Mouse (Mus musculus): ENCODE results near the gene Ptov1.

Ptov1 gene

DNA sequence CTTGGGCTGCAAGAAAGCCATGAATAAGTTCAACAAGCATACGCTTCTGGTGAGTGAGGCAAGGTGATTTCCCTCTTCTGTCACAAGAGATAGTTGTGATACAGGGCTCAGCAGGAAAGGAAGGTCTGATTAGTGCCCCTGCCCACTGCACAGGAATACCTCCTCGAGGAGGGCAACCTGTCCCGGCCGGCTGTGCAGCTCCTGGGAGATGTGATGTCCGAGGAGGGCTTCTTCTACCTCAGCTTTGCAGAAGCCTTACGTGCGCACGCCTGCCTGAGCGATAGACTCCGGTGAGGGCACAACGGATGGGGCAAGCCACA, 30.5 kb downstream of the Ptov1 start:
- no peak for DNase-seq

DNA sequence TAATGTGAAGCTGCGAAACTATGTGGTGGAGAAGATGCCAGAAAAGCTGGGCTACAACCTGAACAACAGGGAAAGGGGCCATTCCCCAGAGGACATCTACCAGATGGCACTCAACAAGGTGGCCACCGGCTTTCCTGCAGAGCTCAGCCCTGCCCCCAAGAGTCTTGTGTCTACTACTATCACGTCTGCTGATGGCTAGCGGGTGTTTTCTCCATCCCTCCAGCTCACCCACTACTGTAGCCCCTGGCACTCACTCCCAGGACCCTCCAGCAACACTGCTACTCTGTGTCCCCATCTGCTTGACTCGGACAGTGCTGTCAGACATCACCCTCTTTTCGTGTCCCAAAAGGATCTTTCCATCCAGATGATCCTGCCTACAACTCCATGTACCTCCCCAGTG, 31.5 kb downstream of the Ptov1 start:
- DNase-seq: no peak

DNA sequence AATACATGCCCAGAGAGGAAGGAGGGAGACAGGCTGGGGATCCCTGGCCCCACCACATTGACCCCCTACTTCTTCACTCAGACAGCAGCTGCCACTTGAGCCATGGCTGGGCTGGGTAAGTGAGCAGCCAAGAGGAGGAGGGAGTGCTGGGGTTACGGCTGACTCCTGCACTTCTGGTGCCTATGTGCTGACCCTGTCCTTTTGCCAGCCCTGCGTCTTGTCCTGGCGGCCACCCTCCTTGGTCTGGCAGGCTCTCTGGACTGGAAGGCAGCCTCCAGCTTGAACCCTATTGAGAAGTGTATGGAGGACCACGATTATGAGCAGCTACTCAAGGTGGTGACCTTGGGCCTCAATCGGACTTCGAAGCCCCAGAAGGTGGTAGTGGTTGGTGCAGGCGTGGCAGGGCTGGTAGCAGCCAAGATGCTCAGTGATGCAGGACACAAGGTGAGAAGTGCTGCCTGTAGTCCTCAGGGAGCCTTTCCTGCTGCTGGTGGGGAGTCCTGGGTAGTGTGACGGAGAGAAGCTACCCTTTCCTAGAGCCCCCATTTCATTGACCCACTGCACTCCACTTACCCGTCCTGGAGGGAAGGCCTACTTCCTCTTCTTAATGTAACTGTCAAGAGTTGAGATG, 33.0 kb downstream of the Ptov1 start:
- no peak for DNase-seq

DNA sequence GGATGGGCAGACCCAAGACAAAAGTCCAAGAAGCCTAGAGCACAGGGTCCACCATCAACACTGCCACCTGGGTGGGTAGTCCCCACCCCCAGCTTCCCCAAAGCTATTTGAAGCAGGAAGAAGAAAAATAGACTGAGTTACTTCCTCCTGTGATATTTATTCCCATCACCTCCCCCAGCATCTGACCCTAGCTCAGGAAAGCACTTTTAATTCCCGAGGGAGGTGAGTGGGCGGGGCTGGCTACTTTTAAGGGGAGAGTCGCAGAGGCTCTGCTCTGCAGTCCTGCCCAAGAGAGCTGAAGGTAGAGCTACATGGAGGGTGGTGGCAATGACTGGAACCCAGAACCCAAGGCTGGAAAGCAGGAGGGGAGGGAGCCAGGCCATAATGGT, 33.6 kb downstream of the Ptov1 start:
- DNase-seq: no peak

DNA sequence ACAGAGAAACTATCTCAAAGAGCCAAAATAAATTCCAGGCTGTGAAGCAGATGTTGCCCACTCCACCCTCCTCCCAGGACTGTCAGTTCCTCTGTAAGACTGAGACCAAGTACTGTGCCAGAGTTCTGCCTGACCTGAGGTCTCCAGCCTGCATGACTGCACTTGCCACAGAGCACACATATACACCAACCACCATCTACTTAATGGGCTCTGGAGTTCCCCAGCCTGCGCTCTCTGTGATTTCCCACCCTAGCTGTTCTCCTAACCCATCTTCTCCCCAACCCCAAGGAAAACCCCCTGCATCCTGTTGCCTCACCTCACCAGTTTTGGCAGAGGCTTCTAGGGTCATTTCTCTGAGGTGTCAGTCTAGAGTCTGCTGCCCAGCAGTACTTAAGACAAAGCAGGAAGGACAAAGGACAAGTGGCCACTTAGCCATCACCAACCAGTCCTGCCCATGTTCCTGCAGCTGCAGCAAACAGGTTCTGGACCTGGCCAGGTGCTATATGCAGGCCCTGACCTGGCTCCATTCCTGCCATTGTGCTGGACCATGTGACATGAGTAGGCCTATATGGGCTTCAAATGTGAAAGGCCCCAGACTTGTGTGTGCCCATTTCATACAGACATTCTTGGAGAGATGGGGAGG, 34.1 kb downstream of the Ptov1 start:
- no peak for DNase-seq

DNA sequence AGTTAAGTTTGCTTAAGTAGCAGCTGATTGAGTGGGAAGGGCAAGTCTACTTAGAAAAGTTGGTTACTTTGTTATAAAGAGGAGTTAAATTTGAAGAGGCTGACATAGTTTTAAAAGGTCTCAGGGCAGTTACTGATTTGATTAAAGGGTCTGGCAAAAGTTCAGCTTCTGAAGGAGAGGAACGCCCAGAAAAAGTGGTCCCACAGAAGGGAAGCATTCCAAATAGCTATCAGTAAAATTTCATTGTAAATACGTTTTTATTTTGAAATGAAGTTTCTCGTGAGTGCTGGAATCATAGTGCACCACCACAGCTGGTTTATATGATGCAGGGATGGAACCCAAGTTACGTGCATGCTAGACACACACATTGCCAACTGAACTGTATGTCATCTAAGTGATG, 36.8 kb downstream of the Ptov1 start:
- DNase-seq: no peak

DNA sequence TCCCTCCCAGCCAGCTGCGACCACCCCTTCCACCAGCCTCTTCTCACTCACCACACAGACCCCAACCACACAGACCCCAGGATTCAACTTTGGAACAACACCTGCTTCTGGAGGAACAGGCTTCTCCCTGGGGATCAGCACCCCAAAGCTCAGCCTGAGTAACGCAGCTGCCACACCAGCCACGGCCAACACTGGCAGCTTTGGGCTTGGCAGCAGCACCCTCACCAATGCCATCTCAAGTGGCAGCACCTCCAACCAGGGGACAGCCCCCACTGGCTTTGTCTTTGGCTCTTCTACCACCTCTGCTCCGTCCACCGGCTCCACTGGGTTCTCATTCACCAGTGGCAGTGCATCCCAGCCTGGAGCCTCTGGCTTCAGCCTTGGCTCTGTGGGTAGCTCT, 40.9 kb downstream of the Ptov1 start:
- no peak for DNase-seq

DNA sequence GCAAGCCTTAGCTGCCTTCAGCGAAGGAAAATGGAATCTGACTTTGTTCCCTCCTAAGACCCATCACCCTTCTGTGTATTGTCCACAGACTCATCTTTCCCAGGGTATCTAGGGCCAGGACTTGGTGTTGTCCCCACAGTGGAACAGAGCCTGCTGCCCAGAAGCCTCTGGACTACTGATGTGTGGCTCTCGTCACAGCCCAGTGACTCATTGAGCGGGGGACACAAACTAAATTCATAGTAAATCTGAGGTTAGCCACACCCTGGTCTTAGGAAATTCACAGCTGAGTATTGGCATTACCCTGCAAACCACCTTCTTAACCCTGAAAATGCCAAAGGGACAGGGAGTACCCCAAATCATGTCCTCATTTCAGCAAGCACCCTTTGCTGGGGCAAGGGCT, 42.8 kb downstream of the Ptov1 start:
- no peak for DNase-seq

DNA sequence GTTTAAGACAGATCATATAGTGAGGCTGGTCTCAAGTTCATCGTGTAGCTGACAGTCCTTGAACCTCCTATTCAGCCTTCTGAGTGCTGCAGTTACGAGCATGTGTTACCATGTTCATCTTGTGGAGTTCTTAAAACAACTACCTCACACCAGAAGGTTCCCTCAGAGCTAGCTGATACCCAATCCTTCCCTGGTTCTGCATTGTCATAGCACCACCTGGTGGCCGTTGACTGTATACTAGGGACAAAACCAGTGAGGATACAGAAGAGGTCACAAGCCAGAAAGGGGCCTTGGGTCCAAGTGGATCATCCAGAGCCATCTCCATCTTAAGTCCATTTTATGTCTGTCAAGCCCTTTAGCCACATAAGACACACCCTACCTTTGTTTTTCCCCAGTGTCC, 44.7 kb downstream of the Ptov1 start:
- peak; percentile 67 for DNase-seq

DNA sequence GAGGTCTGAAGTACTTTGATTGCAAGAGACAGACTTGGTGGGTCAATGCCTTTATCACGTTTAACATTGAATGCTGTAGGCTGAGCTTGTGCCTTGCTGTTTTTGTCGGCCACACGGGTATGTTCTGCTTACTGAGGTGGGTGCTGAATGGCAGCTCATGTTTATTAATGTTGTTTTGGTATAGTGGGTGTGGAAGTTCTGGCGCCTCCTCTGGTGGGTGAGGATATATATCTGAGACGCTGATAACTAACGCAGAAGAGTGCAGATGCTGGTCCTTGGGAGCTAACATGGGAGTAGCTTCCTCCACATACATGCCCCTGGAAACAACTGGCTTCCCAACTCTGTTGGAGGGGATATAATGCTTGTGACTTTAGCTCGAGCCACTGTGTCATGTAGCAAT, 46.2 kb downstream of the Ptov1 start:
- no peak for DNase-seq

DNA sequence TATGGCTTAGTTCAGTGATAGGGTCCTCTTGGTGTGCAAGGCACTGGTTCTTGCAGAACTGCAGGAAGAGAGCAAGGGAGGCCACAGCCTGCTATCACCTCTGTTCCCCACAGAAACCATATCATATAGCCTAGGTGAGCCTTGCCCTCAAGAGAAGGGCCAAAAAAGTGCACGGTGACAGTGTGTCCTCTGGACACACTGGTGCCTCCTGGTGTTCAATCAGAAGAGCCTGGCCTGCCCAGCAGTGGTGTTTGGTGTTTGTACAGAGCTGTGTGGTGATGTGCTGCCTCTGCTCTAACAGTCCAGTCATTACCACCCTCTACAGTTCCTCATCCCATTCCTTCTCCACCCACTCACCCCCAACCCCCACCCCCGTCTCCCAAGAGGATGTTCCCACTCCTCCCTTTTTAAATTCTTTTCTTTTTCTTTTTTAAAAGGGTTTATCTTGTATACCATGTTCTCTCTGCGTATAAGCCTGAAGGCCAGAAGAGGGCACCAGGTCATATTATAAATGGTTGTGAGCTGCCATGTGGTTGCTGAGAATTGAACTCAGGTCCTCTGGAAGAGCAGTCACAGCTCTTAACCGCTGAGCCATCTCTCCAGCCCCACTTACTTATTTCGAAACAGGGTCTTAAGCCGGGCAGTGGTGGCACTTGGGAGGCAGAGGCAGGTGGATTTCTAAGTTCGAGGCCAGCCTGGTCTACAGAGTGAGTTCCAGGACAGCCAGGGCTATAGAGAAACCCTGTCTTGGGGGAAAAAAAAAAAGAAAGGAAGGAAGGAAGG, 47.7 kb downstream of the Ptov1 start:
- peak; percentile 2 for DNase-seq

DNA sequence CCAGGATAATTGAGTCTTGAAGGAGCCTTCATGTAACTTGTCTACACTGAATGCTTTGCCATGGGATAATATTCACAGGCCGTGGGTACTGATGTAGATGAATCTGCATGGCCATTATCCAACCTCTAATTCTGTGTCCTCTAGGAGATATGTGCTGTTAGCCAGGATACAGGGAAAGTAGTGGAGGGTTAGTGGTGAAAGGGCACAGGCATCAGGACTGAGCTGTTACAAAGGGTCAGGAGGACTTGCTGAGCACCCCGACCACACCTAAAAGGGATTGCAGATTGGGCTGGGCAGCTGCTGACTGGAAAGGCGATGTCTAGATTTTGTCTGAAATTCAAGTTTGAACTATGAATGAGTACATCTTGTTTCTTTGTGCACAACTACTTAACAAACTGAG, 49.1 kb downstream of the Ptov1 start:
- DNase-seq: no peak

DNA sequence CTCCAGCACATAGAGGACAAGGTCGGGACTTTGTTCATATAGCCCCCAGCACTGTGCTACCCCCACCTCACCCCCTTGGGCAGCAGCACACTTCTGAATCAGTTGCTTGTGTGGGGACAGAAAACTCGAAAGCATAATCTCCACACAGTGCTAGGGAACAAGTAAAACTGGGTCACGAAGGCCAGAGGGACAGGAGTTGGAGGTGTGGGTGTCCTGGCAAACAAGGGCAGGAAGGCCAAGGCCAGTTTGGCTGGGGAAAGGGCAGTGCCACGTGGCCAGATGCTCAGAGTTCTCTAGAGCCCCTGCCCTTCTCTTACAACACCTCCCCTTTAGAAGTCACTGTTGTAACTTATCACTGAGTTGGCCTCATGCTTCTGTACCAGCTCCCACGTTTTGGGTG, 49.7 kb downstream of the Ptov1 start:
- no peak for DNase-seq

DNA sequence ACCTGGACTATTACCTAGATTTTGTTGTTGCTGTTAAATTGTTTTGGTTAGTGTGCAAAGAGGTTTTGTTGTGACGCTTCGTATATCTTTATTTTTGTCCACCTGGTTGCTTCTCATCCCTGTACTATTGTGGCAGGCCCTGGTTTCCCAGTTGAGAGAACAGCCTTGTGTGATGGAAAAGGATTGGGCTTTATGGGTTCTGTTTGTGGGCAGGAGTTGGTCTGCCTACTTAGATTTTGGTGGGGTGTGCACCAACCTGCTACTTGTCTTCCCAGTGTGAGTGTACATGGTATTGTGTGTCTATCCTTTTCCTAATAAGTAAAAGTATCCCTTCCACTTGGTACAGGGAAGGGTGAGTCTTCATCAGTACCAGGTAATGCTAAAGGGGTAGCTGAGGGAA, 50.2 kb downstream of the Ptov1 start:
- DNase-seq: no peak

DNA sequence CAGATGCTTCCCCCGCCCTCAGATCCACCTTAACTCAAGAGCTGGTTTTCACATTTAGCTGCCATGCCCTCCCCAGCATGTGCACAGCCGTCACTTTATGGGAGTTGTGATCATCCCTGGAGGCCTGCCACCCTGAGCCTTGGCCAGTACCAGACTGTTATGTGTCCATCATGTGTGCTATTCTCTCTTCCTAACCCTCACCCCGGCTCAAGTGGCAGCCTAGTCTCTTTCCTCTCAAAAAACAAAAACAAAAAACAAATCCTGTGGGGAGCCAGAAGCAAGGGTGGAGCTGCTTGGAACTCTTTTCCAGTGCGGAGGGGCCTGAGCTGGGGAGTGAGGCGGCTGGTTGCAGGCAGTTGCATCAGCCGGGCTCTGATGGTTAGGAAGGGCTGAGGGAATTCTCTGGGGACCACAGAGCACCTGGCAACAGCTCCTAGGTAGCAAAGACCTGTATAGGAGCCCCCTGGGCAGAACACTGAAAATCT, 50.8 kb downstream of the Ptov1 start:
- DNase-seq: no peak

DNA sequence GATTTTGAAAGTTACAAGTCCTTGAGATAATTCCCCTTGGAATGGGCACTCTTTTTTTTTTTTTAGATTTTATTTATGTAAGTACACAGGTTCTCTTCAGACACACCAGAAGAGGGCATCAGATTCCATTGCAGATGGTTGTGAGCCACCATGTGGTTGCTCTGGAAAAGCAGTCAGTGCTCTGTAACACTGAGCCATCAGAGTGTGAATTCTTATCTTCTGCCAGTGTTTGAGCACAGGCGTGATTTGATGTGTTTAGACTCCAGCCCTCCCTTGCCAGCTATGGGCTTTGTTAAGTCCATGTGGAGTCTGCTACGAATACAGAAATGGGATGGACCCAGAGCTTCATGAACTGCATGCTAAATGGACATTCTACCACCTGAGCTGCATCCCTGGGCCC, 51.4 kb downstream of the Ptov1 start:
- DNase-seq: no peak

DNA sequence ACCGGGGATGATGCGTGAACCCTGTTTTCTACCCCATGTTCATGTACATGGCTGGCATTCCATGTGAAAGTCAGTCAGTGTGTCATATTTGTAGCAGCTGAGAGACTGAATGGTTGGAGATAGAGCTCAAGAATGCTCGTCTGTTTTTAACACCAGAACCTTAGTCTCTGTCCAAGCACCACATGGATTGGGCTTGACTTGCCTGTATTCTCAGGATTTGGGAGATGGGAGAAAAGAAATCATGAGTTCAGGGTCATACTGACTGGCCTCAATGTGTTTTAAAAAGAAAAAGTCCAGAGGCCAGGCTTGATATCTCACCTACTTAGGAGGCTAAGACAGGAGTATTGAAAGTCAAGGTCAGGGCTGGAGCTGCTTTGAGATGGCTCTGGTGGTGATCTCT, 52.1 kb downstream of the Ptov1 start:
- DNase-seq: no peak

DNA sequence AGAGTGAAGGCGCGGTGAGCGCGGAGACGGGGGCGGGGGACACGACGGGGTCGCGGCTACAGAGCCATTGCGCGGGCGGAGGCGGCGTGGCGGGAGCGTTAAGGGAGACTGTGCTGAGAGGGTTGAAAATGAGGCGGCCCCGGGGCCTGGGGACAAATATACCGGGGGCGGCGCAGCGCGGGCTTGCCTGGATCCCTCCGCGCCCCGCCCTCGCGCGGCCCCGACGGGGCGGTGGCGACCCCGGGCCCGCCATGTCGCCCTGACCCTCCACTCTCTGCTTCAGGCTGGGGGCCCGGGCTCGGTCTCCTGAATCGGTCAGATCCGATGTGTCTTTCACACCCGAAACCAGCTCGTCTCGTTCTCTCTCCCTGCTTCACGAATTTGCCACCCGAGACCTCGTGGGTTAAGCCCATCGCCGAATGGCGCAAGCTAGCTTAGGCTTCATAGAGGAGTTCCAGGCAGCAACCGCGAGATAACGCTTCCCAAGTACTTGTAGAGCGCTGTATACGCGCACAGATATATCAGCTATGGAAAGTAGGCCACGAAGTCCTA, 53.0 kb downstream of the Ptov1 start, which contains the start of gene Atf5:
Gene Atf5 (minus strand): TSS at position 189 of the 552 bp plus-strand sequence.
- no peak for DNase-seq

DNA sequence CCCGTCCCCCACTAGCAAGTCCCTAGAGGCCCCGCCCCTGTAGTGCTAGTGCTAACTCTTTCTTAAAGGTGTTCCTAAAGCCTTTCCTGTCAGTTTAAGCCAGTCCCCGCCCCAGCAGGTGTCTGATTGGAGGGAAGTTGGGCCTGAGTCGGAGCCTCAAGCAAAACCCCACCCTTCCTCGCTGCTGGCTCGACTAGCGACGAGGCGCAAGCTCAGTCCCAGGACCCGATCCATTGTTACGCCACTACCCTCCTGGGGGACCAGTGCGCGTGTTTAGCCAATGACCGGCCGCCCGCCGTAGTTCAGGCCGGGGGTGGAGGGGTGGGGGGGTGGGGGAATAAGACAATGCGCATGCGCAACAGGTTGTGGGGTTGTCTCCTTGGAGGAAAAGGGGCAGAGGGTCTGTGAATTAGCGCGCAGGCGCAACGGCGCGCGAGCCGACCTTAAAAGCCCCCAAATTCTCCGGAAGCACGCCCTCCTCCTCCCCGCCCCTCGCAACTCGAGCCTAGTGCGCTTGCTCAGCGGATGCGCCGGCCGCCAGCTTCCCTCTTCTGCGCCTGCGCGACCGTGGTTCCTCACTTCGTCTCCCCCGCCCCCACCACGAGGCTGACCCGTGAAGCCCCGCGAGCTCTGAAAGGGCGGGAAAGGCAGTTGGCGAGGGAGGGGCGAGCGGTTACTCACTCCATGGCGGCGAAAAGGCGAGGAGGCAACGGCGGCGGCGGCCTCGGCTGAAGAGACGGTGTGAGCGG, 53.7 kb downstream of the Ptov1 start, which contains the start of the genes Nup62 and Il4i1:
Gene Nup62 (plus strand): TSS at position 368 of the 749 bp plus-strand sequence.
Gene Il4i1 (plus strand): TSS at position 667 of the 749 bp plus-strand sequence.
- peak; percentile 98 for DNase-seq

DNA sequence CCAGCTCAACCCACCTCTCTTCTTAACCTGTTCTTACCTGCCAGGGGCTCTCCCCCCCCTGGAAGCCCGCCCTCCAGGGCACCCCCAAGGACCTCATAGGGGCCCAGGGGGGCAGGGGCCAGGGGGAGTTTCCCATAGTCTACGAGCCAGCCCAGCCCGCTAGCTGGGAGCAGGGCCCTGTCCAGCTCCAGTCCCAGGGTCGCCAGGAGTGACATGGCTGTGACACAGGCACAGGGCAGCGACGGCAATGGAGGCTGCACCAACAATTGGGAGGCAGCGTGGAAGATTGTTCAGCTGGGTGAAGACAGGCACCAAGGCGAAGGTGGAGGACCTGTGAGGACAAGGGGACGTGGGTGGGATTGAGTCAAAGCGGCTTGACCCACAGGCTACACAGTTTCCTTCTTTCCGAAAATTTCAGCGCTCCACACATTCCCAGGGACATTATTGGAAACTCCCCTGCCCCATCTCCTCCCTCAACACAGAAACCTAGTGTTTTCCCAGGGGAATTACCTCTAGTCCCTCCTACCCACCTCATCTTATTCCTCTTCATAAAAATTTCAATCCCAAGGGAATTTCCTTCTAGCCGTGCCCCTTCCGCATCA, 54.5 kb downstream of the Ptov1 start:
- DNase-seq: no peak

DNA sequence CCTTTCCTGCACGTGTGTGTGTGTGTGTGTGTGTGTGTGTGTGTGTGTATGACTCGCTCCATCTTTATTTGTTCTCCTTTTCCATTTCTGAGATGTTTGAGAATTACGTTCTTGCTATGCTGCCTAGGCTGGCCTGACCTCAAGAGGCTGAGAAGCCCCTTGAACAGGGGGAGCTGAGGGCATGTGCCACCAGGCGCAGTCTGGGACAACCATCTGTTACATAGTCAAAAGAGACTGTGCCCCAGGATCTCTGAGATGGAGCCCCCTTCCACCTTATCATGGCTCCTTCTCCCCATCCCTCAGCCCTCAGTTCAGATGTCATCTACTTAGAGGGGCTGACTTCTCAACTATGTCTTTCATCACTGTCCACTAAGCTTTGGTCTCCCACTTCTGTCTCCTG, 55.2 kb downstream of the Ptov1 start:
- no peak for DNase-seq

DNA sequence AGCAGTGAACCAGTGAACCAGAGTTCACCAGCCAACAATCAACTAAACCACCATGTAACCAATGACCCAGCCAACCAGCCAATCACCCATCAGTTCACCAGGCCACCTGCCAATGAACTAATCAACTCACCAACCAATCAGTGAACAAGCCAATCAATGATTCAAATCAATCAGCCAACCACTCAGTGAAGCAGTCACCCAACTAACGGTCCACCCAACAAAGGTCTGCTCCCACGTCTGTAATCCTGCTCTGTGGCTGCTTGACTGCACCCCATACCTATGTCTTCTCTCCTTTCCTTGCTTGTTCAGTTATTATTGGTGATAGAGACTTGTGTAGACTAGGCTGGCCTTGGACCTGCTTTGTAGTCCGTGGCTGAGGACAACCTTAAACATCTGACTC, 55.6 kb downstream of the Ptov1 start:
- DNase-seq: no peak

All from right cerebral cortex, postnatal 25 days (tissue).